Mouse (Mus musculus) heart, adult 11 months (tissue): ENCODE results near the gene Nudt16l1.
A peak's percentile ranks its signal among the peaks of the same experiment; 100 is the strongest.

Experiments
- DNase-seq: peaks from one replicate; pipeline ENCODE4 v3.0.0; 2022

Gene Nudt16l1

GRCm38 (mm10) chr16:4915931-4916330 lies 22.6 kb upstream of the Nudt16l1 start:
- DNase-seq = peak; percentile 94

- no peak for DNase-seq
Observed at GRCm38 (mm10) chr16:4916608-4917007, 22.0 kb upstream of the Nudt16l1 start.

GRCm38 (mm10) chr16:4920556-4920955 lies 18.0 kb upstream of the Nudt16l1 start:
- DNase-seq = peak; percentile 94

- DNase-seq = no peak
Observed at GRCm38 (mm10) chr16:4922481-4922880, 16.1 kb upstream of the Nudt16l1 start.

GRCm38 (mm10) chr16:4923996-4924395 lies 14.6 kb upstream of the Nudt16l1 start:
- DNase-seq = no peak

- no peak for DNase-seq
Observed at GRCm38 (mm10) chr16:4927967-4928366, 10.6 kb upstream of the Nudt16l1 start.

GRCm38 (mm10) chr16:4928474-4928873 lies 10.1 kb upstream of the Nudt16l1 start:
- DNase-seq = no peak

GRCm38 (mm10) chr16:4932429-4932828 lies 6.1 kb upstream of the Nudt16l1 start:
- peak; percentile 94 for DNase-seq

GRCm38 (mm10) chr16:4935430-4935829 lies 3.1 kb upstream of the Nudt16l1 start:
- DNase-seq = no peak

- peak; percentile 94 for DNase-seq
Observed at GRCm38 (mm10) chr16:4935931-4936703, 2.4 kb upstream of the Nudt16l1 start.

GRCm38 (mm10) chr16:4937351-4938190 lies 990 bp upstream of the Nudt16l1 start:
- peak; percentile 93 for DNase-seq

GRCm38 (mm10) chr16:4938989-4939388 lies 428 bp downstream of the Nudt16l1 start:
- DNase-seq = peak; percentile 100

- DNase-seq = peak; percentile 96
Observed at GRCm38 (mm10) chr16:4939412-4939811, 851 bp downstream of the Nudt16l1 start.

- DNase-seq = peak; percentile 93
Observed at GRCm38 (mm10) chr16:4940311-4940850, 1.8 kb downstream of the Nudt16l1 start.

GRCm38 (mm10) chr16:4941016-4941415 lies 2.5 kb downstream of the Nudt16l1 start:
- DNase-seq = peak; percentile 90

GRCm38 (mm10) chr16:4942868-4943267 lies 4.3 kb downstream of the Nudt16l1 start:
- peak; percentile 86 for DNase-seq

GRCm38 (mm10) chr16:4943431-4943830 lies 4.9 kb downstream of the Nudt16l1 start:
- DNase-seq = peak; percentile 90

GRCm38 (mm10) chr16:4945415-4945814 lies 6.9 kb downstream of the Nudt16l1 start:
- no peak for DNase-seq

- DNase-seq = no peak
Observed at GRCm38 (mm10) chr16:4946155-4946554, 7.6 kb downstream of the Nudt16l1 start.

GRCm38 (mm10) chr16:4947378-4947777 lies 8.8 kb downstream of the Nudt16l1 start:
- DNase-seq = no peak

GRCm38 (mm10) chr16:4956609-4957008 lies 18.0 kb downstream of the Nudt16l1 start:
- no peak for DNase-seq

GRCm38 (mm10) chr16:4957446-4957845 lies 18.9 kb downstream of the Nudt16l1 start:
- no peak for DNase-seq

GRCm38 (mm10) chr16:4960260-4960659 lies 21.7 kb downstream of the Nudt16l1 start:
- DNase-seq = peak; percentile 90

- DNase-seq = no peak
Observed at GRCm38 (mm10) chr16:4963346-4963745, 24.8 kb downstream of the Nudt16l1 start.
